Mouse (Mus musculus) CH12.LX (cell line): ENCODE data around the gene Ppp6r3. TPM values are rescaled to one million over a fixed set of nuclear protein-coding genes. Genes with fewer than 3 reads are reported as not detected.

Experiments used
- DNase-seq: peaks from one replicate; pipeline ENCODE4 v3.0.0-alpha.2; 2013; ENCODE audit errors: extremely low read depth
- H3K27ac ChIP-seq: 2 replicates; pipeline ENCODE4 v1.5.1; 2012; ENCODE audit warnings: low read depth, mild to moderate bottlenecking, control low read depth, moderate library complexity; ENCODE audit not compliant: insufficient read depth
- H3K27me3 ChIP-seq: replicated peaks from 2 replicates; pipeline ENCODE3; 2012; ENCODE audit warnings: inconsistent platforms
- H3K36me3 ChIP-seq, 2 experiments: replicated peaks in 1 of 2; 2 replicates each; pipeline versions ENCODE3 to v1.6.1; 2012; ENCODE audit warnings: inconsistent platforms in 1 of 2, low read length in 1 of 2, mild to moderate bottlenecking in 1 of 2, mixed read lengths in 1 of 2, moderate library complexity in 1 of 2; ENCODE audit not compliant: control insufficient read depth in 1 of 2, insufficient read depth in 1 of 2
- H3K4me1 ChIP-seq, 2 experiments: 2 replicates each; pipeline ENCODE4 v1.6.1; 2012; ENCODE audit warnings: inconsistent platforms in 1 of 2, moderate library complexity in 1 of 2; ENCODE audit not compliant: insufficient read depth in 2 of 2, control insufficient read depth in 1 of 2
- H3K4me2 ChIP-seq: 2 replicates; pipeline ENCODE4 v1.6.1; 2012; ENCODE audit warnings: low read depth, mild to moderate bottlenecking, control low read depth; ENCODE audit not compliant: poor library complexity, insufficient read depth, severe bottlenecking
- H3K4me3 ChIP-seq, 3 experiments: fragments of 150-350 bp in 1 of 3; sonication (generic) in 1 of 3; replicated peaks in 1 of 3; 2 replicates each; pipeline versions ENCODE3 to v1.5.1; 2011 to 2012; ENCODE audit warnings: low read depth in 2 of 3, low read length in 2 of 3, mild to moderate bottlenecking in 2 of 3, moderate library complexity in 2 of 3, control low read depth in 1 of 3, improper control_type of control experiment in 1 of 3, inconsistent platforms in 1 of 3, mixed read lengths in 1 of 3; ENCODE audit not compliant: poor library complexity in 1 of 3
- H3K79me2 ChIP-seq: replicated peaks from 2 replicates; pipeline ENCODE4 v1.6.1; 2012; ENCODE audit warnings: mild to moderate bottlenecking, moderate library complexity; ENCODE audit not compliant: control insufficient read depth, poor library complexity, insufficient read depth, severe bottlenecking; ENCODE audit errors: extremely low read depth
- H3K9ac ChIP-seq: 2 replicates; pipeline ENCODE4 v1.6.1; 2012; ENCODE audit warnings: low read depth, mild to moderate bottlenecking, control low read depth, moderate library complexity; ENCODE audit not compliant: insufficient read depth
- H3K9me3 ChIP-seq: replicated peaks from 2 replicates; pipeline ENCODE3; 2012; ENCODE audit warnings: low read length, inconsistent platforms, mixed read lengths
- BHLHE40 ChIP-seq: IDR thresholded peaks from 2 replicates; pipeline ENCODE4 v1.6.1; 2011; ENCODE audit warnings: mild to moderate bottlenecking, low read depth, low read length, improper control_type of control experiment
- CHD1 ChIP-seq: IDR thresholded peaks from 2 replicates; pipeline ENCODE4 v1.6.1; 2012; ENCODE audit warnings: low read depth, low read length, improper control_type of control experiment, inconsistent platforms
- CTCF ChIP-seq, 2 experiments: IDR thresholded peaks in 1 of 2; conservative IDR thresholded peaks in 1 of 2; 2 replicates each; pipeline ENCODE4 v1.5.1; 2011 to 2012; ENCODE audit warnings: low read depth in 2 of 2, low read length in 2 of 2, improper control_type of control experiment in 1 of 2, inconsistent platforms in 1 of 2, mild to moderate bottlenecking in 1 of 2, moderate library complexity in 1 of 2
- E2F4 ChIP-seq: IDR thresholded peaks from 2 replicates; pipeline ENCODE4 v1.6.1; 2011; ENCODE audit warnings: low read depth, low read length, improper control_type of control experiment; ENCODE audit not compliant: insufficient replicate concordance
- EP300 ChIP-seq: IDR thresholded peaks from 2 replicates; pipeline ENCODE4 v1.6.1; 2011; ENCODE audit warnings: low read length, improper control_type of control experiment
- IRF4 ChIP-seq: IDR thresholded peaks from 2 replicates; pipeline ENCODE4 v1.6.1; 2014; ENCODE audit warnings: low read depth, mild to moderate bottlenecking, inconsistent platforms, low read length, improper control_type of control experiment
- JUND ChIP-seq: conservative IDR thresholded peaks from 2 replicates; pipeline ENCODE4 v1.6.1; 2011; ENCODE audit warnings: low read depth, low read length, improper control_type of control experiment
- KAT2A ChIP-seq: IDR thresholded peaks from 2 replicates; pipeline ENCODE4 v1.6.1; 2012; ENCODE audit warnings: low read length, improper control_type of control experiment, inconsistent platforms; ENCODE audit not compliant: insufficient replicate concordance
- MAX ChIP-seq: IDR thresholded peaks from 2 replicates; pipeline ENCODE4 v1.6.1; 2011; ENCODE audit warnings: low read length, improper control_type of control experiment
- MAZ ChIP-seq: IDR thresholded peaks from 2 replicates; pipeline ENCODE4 v1.6.1; 2012; ENCODE audit warnings: low read depth, mild to moderate bottlenecking, inconsistent platforms, low read length, improper control_type of control experiment, moderate library complexity
- MXI1 ChIP-seq: IDR thresholded peaks from 2 replicates; pipeline ENCODE4 v1.6.1; 2011; ENCODE audit warnings: mild to moderate bottlenecking, low read depth, low read length, improper control_type of control experiment
- NELFE ChIP-seq: IDR thresholded peaks from 2 replicates; pipeline ENCODE4 v1.6.1; 2011; ENCODE audit warnings: low read depth, low read length, improper control_type of control experiment
- NRF1 ChIP-seq: IDR thresholded peaks from 2 replicates; pipeline ENCODE4 v1.6.1; 2014; ENCODE audit warnings: low read depth, mild to moderate bottlenecking, inconsistent platforms, low read length, improper control_type of control experiment, moderate library complexity
- PAX5 ChIP-seq: IDR thresholded peaks from 2 replicates; pipeline ENCODE4 v1.6.1; 2012; ENCODE audit warnings: low read length, inconsistent platforms, mixed read lengths
- RAD21 ChIP-seq: IDR thresholded peaks from 2 replicates; pipeline ENCODE4 v1.6.1; 2011; ENCODE audit warnings: low read depth, mild to moderate bottlenecking, low read length, improper control_type of control experiment, moderate library complexity
- SIN3A ChIP-seq: IDR thresholded peaks from 2 replicates; pipeline ENCODE4 v1.6.1; 2012; ENCODE audit warnings: low read length, improper control_type of control experiment, inconsistent platforms
- USF2 ChIP-seq: conservative IDR thresholded peaks from 2 replicates; pipeline ENCODE4 v1.6.1; 2011; ENCODE audit warnings: low read depth, low read length, improper control_type of control experiment
- ZC3H11A ChIP-seq: IDR thresholded peaks from 2 replicates; pipeline ENCODE4 v1.6.1; 2012; ENCODE audit warnings: low read depth, mild to moderate bottlenecking, inconsistent platforms, low read length, improper control_type of control experiment
- ZNF384 ChIP-seq: IDR thresholded peaks from 2 replicates; pipeline ENCODE4 v1.6.1; 2012; ENCODE audit warnings: low read depth, low read length, improper control_type of control experiment, inconsistent platforms
- dilution Hi-C: fragments of 300-500 bp; cut with MboI; formaldehyde crosslinking; loops from 2 replicates; pipeline ENCODE4 v1.14.3; 2020; ENCODE audit warnings: low sequenced_read_pairs; ENCODE audit not compliant: extremely low pct_unique_long_range_greater_than_20kb, extremely low pct_ligation_motif_present
- in situ Hi-C: fragments of 300-500 bp; cut with MboI; formaldehyde crosslinking; loops from 3 replicates; pipeline ENCODE4 v1.14.3; 2019; ENCODE audit warnings: low sequenced_read_pairs, low pct_ligation_motif_present, low pct_unique_long_range_greater_than_20kb, mixed read lengths
- polyA plus RNA-seq: library from polyadenylated mRNA; unstranded; fragments of >175 nt; gene quantifications from 2 replicates; pipeline ENCODE4 v1.2.1, GENCODE M21; 2012; ENCODE audit warnings: low read depth; ENCODE audit not compliant: insufficient read length
- total RNA-seq, 2 experiments: library from RNA; depleted of rRNA; stranded (reverse); fragments of 300-350 nt in 1 of 2; fragments of >200 nt in 1 of 2; gene quantifications; 2 replicates each; pipeline ENCODE4 v1.2.3; 2012 to 2014

Gene Ppp6r3
- total and polyA plus RNA-seq, 3 experiments, result 68.5 to 94.6 (median 72.3) TPM

DNA sequence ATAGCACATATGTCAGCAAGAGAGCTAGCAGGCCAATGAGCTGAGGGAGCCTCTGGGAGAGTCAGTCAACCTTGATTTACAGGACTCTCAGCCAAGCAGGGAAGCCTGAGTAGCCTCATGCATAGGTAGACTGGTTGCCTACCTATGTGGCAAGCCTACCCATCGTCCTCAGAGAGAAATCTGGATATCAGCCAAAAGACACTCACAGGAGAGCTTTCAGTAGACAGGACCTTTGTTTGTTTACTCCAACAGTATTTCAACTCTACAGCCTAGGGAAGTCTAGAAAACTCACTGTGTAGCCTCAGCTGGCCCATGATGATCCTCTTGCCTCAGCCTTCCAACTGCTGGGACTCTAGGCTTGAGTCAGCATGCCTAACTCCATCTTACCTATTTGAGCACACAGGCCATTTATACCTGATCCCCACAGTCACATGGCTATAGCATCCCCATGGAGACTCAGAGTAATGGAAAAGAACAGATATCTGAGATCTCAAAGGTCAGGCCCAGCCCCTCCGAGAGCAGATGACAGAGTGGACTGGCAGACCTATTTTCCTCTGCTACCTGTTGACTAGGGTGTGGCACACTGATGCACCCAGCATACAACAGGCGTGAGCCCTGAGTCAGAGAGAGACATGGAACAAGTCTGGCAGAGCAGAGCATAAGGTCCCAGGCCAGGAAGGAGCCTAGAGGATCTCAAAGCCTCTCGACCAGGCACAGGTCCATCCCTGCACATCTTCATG, 37.2 kb upstream of the Ppp6r3 start:
- in situ Hi-C loops, result no loop called here
- Histone ChIP-seq H3K9me3 (no peaks in the 10 kb centered on the region), H3K4me1 (no peaks in the 10 kb centered on the region), H3K9ac (no peak overlapping the region), H3K36me3 (no peaks in the 10 kb centered on the region), H3K79me2 (no peaks in the 10 kb centered on the region), H3K27ac (no peak overlapping the region), H3K4me3 (no peak overlapping the region), H3K27me3 (peaks cover 1% of the 10 kb centered on the region), H3K4me2 (no peak overlapping the region)
- TF ChIP-seq E2F4 (no peak), USF2 (no peak)
- dilution Hi-C loops, result no loop called here
- DNase-seq, result no peak

DNA sequence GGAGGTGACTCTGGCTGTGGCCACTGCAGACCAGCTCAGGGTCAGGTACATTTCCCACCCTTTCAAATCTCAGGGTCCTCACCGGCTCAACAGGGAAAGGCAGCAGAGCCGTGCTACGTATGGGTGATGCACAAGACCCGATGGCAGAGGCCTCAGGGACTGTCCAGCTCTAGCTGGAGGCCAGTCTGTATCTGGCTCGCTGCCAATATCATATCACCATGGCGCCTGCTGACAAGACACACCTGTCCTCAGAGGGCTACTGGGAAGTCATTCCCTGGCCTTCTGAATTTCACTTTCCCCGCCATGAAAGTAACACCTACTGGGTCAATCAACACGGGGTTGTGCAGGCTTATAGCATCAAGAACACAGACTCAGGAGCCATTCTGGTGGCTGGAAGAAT, 36.2 kb upstream of the Ppp6r3 start:
- H3K4me2 ChIP-seq, result no peak overlapping the region
- dilution Hi-C loops (no loop called here), in situ Hi-C loops (no loop called here)
- H3K9me3 ChIP-seq, result no peaks in the 10 kb centered on the region
- H3K79me2 ChIP-seq, result no peaks in the 10 kb centered on the region
- no peak overlapping the region for H3K4me3 ChIP-seq
- H3K4me1 ChIP-seq, result no peaks in the 10 kb centered on the region
- no peaks in the 10 kb centered on the region for H3K36me3 ChIP-seq
- H3K27ac ChIP-seq, result no peak overlapping the region
- H3K27me3 ChIP-seq, result no peaks in the 10 kb centered on the region
- no peak for DNase-seq
- H3K9ac ChIP-seq, result no peak overlapping the region
- TF ChIP-seq NELFE (no peak), USF2 (no peak)
- TF ChIP-seq, all 38 proteins: peak for 0

DNA sequence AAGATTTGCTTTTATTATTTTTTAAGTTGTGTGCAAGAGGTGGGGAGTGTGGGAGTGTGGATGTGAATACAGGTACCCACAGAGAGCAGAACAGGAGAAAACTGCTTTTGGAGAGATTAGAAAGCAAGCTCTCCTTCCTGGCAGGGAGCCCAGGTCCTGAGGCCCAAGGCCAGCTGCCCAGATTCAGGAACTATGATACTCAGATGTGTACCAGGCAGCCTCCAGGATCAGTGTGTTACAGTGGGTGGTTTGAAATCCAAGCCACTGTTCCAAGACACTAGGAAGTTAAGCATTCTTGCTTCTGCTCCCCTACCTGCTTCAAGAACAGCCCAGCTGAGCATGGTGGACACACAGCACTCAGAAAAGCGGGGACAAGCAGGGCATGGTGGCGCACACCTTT, 35.3 kb upstream of the Ppp6r3 start:
- Histone ChIP-seq H3K9me3 (no peaks in the 10 kb centered on the region), H3K4me3 (no peak overlapping the region), H3K36me3 (no peaks in the 10 kb centered on the region), H3K4me2 (no peak overlapping the region), H3K27ac (no peak overlapping the region), H3K79me2 (no peaks in the 10 kb centered on the region), H3K9ac (no peak overlapping the region), H3K27me3 (peaks cover 2% of the 10 kb centered on the region), H3K4me1 (no peaks in the 10 kb centered on the region)
- no peak for TF ChIP-seq MXI1
- no peak for TF ChIP-seq JUND
- no peak for TF ChIP-seq RAD21
- no peak for TF ChIP-seq MAZ
- no peak for TF ChIP-seq CTCF (conservative IDR thresholded peaks at IDR 0.05 in 1 of 2, IDR thresholded peaks at IDR 0.05 in 1 of 2; ENCODE audit: low read depth in 2 of 2, low read length in 2 of 2)
- no peak for TF ChIP-seq ZNF384
- TF ChIP-seq SIN3A, result no peak
- no peak for TF ChIP-seq MAX
- TF ChIP-seq BHLHE40, result no peak
- no peak for TF ChIP-seq KAT2A
- TF ChIP-seq ZC3H11A, result no peak
- TF ChIP-seq IRF4, result no peak
- TF ChIP-seq CHD1, result no peak
- no peak for TF ChIP-seq EP300
- no peak for TF ChIP-seq NRF1
- TF ChIP-seq USF2, result no peak
- no peak for TF ChIP-seq PAX5
- no peak for DNase-seq
- in situ Hi-C loops (no loop called here), dilution Hi-C loops (no loop called here)
